7 mouse cellular contexts compared by ENCODE assay signal in the genomic region with DNA sequence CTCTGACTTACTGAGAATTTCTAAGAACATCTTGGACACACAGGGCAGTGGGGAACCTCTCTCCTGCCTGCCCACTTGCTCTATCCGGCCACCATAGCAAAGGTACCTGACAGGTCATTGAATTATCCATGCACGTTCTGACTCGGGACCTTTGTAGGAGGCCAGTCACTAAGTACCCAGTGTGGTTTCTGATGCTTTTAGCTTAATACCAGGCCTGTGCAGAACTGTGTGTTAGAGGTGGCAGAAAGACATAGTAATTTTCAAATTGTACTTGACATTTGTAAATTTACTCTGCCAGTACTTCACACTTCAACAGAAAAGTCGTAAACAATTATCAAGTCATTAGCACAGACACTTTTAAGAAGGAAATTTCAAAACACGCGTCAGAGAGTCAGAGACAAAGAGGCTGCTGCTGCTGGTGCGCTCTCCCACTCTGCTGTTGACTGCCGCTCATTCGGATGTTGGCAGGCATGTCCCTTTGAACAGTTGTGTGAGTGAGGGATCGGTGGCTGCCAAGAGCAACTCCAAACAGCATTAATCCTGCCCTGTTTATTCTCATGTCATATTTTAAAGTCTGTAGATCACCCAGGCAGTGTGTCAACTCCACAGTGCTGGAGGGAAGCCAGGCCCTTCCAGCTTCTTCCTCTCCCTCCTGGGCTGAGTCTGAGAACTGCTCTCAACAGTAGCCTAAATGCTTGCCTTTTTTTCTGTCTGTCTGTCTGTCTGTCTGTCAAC.
DNase-seq lines count a peak whose midpoint lies in the region; ATAC-seq and TF ChIP-seq lines count a peak whose summit lies in the region.

No protein-coding gene starts in this region.

- peak overlapping the region; percentile 17; the same call in 1 of the 2 replicates for H3K27ac ChIP-seq in liver, adult 2 months (replicated peaks; ENCODE audit: insufficient read depth, low read depth, low read length)
- H3K27ac ChIP-seq in liver, embryonic 12.5 days: no peak overlapping the region
- peak overlapping the region; percentile 80 for H3K27ac ChIP-seq in forebrain, embryonic 16.5 days (ENCODE audit: low read length)
- peak overlapping the region; percentile 68 for H3K27ac ChIP-seq in hindbrain, embryonic 15.5 days (replicated peaks)

- peak; percentile 58 for DNase-seq in liver, adult 2 months (ENCODE audit: extremely low read depth, low read depth, low spot score)
- DNase-seq in layer of hippocampus, postnatal 36 days: peak; percentile 25 to 56
- DNase-seq in telencephalon, adult 2 months (ENCODE audit: low read depth, low spot score): peak; percentile 21
- no peak for DNase-seq in testis, postnatal 10 days (ENCODE audit: low spot score)

- peaks cover 53% of the 10 kb centered on the region for H3K36me3 ChIP-seq in liver, adult 2 months (ENCODE audit: control insufficient read depth, insufficient read depth, low read length)
- peaks cover 49% of the 10 kb centered on the region for H3K36me3 ChIP-seq in liver, embryonic 12.5 days
- 0 out of 2 replicates have a peak, but pooled peaks cover 3% of the 10 kb centered on the region for H3K36me3 ChIP-seq in forebrain, embryonic 16.5 days (ENCODE audit: control insufficient read depth, insufficient read depth)
- H3K36me3 ChIP-seq in hindbrain, embryonic 15.5 days: peaks cover 18% of the 10 kb centered on the region; the same call in 1 of the 2 replicates

- peaks cover 20% of the 10 kb centered on the region; the same call in 1 of the 2 replicates for H3K79me2 ChIP-seq in liver, adult 2 months (ENCODE audit: control insufficient read depth, insufficient read depth, low read length)

- 41% methylated on average over 10 of the region's 10 CpGs for WGBS in liver, adult 2 months
- WGBS in liver, embryonic 12.5 days (ENCODE audit: insufficient replicate concordance): 78% methylated on average over 10 of the region's 10 CpGs
- WGBS in forebrain, embryonic 16.5 days: 14% methylated on average over 10 of the region's 10 CpGs
- 46% methylated on average over 10 of the region's 10 CpGs for WGBS in hindbrain, embryonic 15.5 days

- TF ChIP-seq CTCF in liver, adult 2 months (IDR thresholded peaks at IDR 0.05; ENCODE audit: low read depth, low read length): no peak

- no peak overlapping the region for H3K4me2 ChIP-seq in liver, embryonic 12.5 days
- H3K4me2 ChIP-seq in forebrain, embryonic 16.5 days (ENCODE audit: low read length): peak overlapping the region; percentile 16; the same call in 1 of the 2 replicates
- no peak overlapping the region for H3K4me2 ChIP-seq in hindbrain, embryonic 15.5 days

- no peak overlapping the region for H3K4me3 ChIP-seq in liver, adult 2 months (ENCODE audit: insufficient read depth, low read depth, low read length)
- H3K4me3 ChIP-seq in liver, embryonic 12.5 days: no peak overlapping the region
- H3K4me3 ChIP-seq in forebrain, embryonic 16.5 days (replicated peaks; ENCODE audit: low read length): no peak overlapping the region
- H3K4me3 ChIP-seq in hindbrain, embryonic 15.5 days: no peak overlapping the region

- TF ChIP-seq POLR2A in liver, adult 2 months (IDR thresholded peaks at IDR 0.05; ENCODE audit: extremely low read depth, insufficient read depth, low read length): no peak

- H3K9me3 ChIP-seq in liver, embryonic 12.5 days (replicated peaks): peaks cover 5% of the 10 kb centered on the region; the same call in 1 of the 2 replicates
- H3K9me3 ChIP-seq in forebrain, embryonic 16.5 days (ENCODE audit: control insufficient read depth, low read length): no peaks in the 10 kb centered on the region
- no peaks in the 10 kb centered on the region for H3K9me3 ChIP-seq in hindbrain, embryonic 15.5 days

- H3K9ac ChIP-seq in liver, adult 2 months (ENCODE audit: low read depth, low read length): peak overlapping the region; percentile 40; the same call in 1 of the 2 replicates
- H3K9ac ChIP-seq in liver, embryonic 12.5 days: no peak overlapping the region
- peak overlapping the region; percentile 23; the same call in 1 of the 2 replicates for H3K9ac ChIP-seq in forebrain, embryonic 16.5 days (replicated peaks; ENCODE audit: low read depth, low read length)
- H3K9ac ChIP-seq in hindbrain, embryonic 15.5 days: no peak overlapping the region

- no peak for ATAC-seq in liver, embryonic 12.5 days
- ATAC-seq in forebrain, embryonic 16.5 days: peak; percentile 99
- peak; percentile 92 for ATAC-seq in hindbrain, embryonic 15.5 days (ENCODE audit: low FRiP score, low read depth)

- H3K4me1 ChIP-seq in liver, adult 2 months (ENCODE audit: control insufficient read depth, insufficient read depth, low read length): peaks cover 24% of the 10 kb centered on the region
- H3K4me1 ChIP-seq in liver, embryonic 12.5 days: no peaks in the 10 kb centered on the region
- H3K4me1 ChIP-seq in forebrain, embryonic 16.5 days (replicated peaks; ENCODE audit: control insufficient read depth, insufficient read depth, low read length): peaks cover 15% of the 10 kb centered on the region
- H3K4me1 ChIP-seq in hindbrain, embryonic 15.5 days (replicated peaks): 0 out of 2 replicates have a peak, but pooled peaks cover 11% of the 10 kb centered on the region

- no peaks in the 10 kb centered on the region for H3K27me3 ChIP-seq in liver, adult 2 months (ENCODE audit: control insufficient read depth, insufficient read depth, low read length)
- H3K27me3 ChIP-seq in liver, embryonic 12.5 days (replicated peaks): no peaks in the 10 kb centered on the region
- H3K27me3 ChIP-seq in forebrain, embryonic 16.5 days (replicated peaks; ENCODE audit: control insufficient read depth, insufficient read depth, low read length): no peaks in the 10 kb centered on the region
- no peaks in the 10 kb centered on the region for H3K27me3 ChIP-seq in hindbrain, embryonic 15.5 days

Comparison
In these comparisons a context has a peak if more than half of its experiments do, and no peak if none do; other contexts are left out.
1. H3K9ac ChIP-seq: peak in liver, adult 2 months (single experiment) and forebrain, embryonic 16.5 days (single experiment); none in liver, embryonic 12.5 days (single experiment) and hindbrain, embryonic 15.5 days (single experiment).